Mouse (Mus musculus) testis, adult 2 months (tissue): ENCODE data around the gene Pfkm.

Source experiments
- CTCF ChIP-seq: fragments of 200-500 bp; IDR thresholded peaks from 2 replicates; pipeline ENCODE4 v1.5.1; 2012; ENCODE audit warnings: low read depth, mild to moderate bottlenecking, inconsistent platforms, low read length, moderate library complexity; ENCODE audit not compliant: control insufficient read depth, insufficient read depth, insufficient replicate concordance
- POLR2A ChIP-seq: fragments of 200-500 bp; IDR thresholded peaks from 2 replicates; pipeline ENCODE4 v1.6.1; 2012; ENCODE audit warnings: low read depth, mild to moderate bottlenecking, inconsistent platforms, low read length, moderate library complexity; ENCODE audit not compliant: control insufficient read depth

GRCm38 (mm10) chr15:98133471-98133870 lies 41.1 kb downstream of the Pfkm start:
- TF ChIP-seq POLR2A (no peak), CTCF (no peak)
